Mouse (Mus musculus) E14TG2a.4 (cell line): ENCODE measurements around the gene Slc38a4.

Experiments
- CTCF ChIP-seq: conservative IDR thresholded peaks from 2 replicates; pipeline ENCODE4 v1.5.1; 2014; ENCODE audit warnings: low read length
- NANOG ChIP-seq: IDR thresholded peaks from 2 replicates; pipeline ENCODE4 v1.6.1; 2014; ENCODE audit warnings: borderline replicate concordance, low read length, mixed read lengths
- POU5F1 ChIP-seq: IDR thresholded peaks from 2 replicates; pipeline ENCODE4 v1.6.1; 2014; ENCODE audit warnings: low read length, borderline replicate concordance

- TF ChIP-seq CTCF, result no peak
- no peak for TF ChIP-seq NANOG
- no peak for TF ChIP-seq POU5F1
Observed at GRCm38 (mm10) chr15:97104889-97105391, 49.2 kb upstream of the Slc38a4 start.
